Mouse (Mus musculus): ENCODE results near the gene Asb6.

Gene Asb6

DNA sequence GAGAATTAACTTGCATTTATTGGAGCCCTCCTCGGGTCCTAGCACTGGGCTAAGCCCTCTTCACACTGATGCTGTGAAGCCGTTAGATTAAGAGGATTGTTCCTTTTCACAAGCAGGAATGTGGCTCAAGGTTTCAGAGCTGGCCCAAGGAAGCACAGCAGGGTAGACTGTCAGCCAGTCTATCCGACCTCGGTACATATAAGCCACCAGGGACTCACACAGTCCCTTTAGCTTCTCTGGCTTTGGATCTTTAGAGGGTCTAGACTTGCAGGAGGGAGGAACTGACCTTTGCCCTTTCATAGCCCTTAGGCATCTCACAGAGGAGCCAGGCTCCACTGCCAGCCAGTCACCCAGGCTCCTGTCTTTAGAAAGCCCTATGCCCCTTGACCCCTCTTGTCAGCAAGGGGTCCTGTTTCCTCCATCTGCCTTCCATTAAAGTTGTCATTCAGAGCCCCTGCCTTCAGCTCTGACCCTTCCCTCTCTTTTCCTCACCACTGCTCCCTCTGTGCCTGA is at the start of gene Asb6:
Gene Asb6, minus strand, starts transcription at position 51 of the 513 bp plus-strand sequence.
- DNase-seq: no peak

- no peak for DNase-seq
These were observed 49.3 kb upstream of the Asb6 start for GRCm38 (mm10) chr2:30879481-30879880.

- no peak for DNase-seq
These were observed 45.7 kb upstream of the Asb6 start for GRCm38 (mm10) chr2:30875621-30876432.

DNA sequence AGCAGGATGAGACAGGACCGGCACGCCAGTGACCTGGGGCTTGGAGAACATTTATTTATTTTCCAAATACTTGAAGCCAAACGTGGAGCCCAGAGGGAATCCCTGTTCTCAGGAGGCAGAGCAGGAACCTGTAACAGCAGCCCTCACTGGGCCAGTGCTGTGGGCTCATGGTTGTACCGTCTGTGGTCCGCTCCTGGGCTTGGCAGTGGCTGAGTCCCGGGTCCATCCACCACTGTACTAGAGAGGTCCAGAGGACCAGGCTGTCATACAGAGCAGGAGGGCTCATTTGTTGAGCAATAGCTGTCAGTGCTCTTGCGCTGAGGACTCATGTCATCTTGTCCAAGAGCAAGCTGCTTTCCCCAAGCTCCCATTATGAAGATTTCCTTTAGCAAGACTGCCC is 45.0 kb upstream of the Asb6 start:
- DNase-seq: no peak

DNA sequence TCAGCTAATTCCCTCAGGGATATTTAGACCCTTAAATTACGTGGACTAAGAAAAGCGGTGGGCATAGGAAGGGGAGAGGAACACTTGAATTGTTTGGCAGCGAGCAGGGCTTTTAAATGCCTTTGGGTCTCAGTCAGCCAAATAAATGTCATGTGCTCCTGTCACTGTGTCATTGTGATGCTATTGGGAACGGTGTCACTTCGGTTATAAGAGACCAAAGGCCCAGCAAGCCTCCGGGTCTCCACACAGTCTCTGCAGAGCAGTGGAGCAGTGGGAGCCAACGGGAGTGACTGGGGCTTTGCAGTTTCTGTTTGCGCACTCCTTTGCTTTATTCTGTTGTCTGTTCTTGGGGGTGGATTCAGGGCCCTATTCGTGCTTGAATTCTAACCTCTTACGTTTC is 44.3 kb upstream of the Asb6 start:
- no peak for DNase-seq

DNA sequence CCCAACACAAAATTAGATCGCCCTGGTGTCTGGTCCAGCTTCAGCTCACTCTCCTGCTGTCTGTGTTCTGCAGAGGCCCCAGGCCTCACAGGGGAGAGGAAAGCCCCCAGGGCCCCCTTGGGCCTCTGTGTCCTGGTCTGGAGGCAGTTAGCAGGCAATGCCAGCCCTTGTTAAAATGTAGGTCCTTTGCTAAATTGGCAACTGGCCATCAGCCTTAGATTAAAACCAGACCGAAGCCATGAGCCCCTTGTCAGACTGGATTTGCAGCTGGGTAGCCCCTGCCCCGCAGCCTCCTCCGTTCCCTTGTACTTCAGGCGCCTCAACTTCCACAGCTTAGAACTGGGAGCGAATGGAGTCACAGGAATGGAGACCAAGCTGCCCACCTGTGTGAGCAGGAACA is 42.5 kb upstream of the Asb6 start:
- no peak for DNase-seq

DNA sequence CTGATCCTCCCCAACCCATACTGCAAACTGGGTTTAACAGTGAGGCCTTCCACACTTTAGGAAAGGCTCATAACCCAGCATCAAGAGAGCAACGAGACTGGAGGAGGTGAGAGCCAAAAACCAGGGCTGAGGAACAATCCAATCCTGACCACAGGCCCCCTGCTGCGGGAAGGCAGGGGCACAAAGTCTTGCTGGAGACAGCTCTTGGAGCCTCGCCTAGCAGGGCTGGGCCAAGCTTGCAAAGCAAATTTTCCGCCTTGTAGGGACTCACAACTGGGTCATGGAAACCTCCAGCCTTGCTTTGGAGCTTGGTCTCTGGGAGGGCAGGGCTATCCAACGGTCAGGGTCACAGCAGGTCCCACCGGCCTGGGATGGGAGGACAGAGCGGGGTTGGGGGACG is 40.7 kb upstream of the Asb6 start:
- DNase-seq: peak; percentile 24 to 68

GRCm38 (mm10) chr2:30865426-30865825 is 35.3 kb upstream of the Asb6 start:
- DNase-seq: no peak

DNA sequence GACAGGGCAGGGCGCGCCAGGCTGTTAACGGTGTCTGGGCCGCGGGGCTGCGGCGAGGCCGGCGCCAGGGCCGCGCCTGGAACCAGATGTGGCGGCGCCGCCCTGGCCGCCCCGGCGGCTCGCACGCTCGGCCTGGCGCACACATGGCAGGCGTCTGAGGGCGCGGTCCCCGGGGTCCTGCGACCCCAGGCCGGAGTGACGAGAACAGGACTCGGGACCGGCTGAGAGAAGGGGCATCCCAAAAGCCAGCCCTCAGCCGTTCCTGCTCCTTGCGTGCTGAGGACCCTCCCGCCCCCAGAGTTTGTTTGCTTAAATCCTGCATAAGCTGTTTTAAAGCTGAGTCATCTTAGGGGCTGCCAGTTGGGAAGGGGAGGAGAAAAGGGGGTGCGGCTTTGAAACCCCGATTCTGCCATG is 34.8 kb upstream of the Asb6 start:
- DNase-seq: peak; percentile 18 to 38

DNA sequence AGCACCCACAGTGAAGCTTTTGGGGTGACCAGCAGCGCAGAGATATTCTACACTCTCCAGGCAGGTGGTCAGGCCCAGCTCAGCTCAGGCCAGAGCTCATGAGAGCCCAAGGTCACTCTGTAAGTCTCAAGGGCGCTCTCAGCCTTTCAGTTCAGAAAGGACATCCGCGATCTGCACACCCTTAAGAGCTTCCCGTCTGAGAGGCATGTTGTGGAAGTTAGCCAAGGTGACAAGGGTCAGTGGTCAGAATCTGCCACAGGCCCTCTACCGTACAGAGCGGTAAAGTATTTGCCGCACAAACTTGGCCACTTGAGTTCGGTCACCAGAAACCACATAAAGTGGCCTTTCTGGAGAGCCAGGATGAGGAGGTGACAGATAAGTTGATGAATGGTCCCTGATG is 33.4 kb upstream of the Asb6 start:
- DNase-seq: no peak

DNA sequence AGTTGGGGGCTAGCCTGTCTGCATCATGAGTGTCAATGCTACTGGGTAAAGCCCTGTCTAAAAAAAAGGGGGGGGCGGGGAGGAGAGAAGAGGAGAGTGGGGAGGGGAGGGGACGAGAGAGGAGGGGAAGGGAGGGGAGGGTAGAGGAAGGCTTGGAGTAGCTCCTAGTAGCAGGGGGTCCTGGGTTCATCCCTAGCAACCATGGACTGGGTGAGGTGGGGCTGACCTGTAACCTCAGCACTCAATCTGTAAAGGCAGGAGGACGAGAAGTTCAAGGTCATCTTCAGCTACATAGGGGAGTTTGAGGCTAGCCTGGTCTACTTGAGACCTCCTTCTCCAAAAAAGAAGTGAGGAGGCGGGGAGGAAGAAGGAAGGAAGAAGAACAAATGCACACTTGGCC is 31.9 kb upstream of the Asb6 start:
- DNase-seq: no peak

GRCm38 (mm10) chr2:30859782-30860181 is 29.6 kb upstream of the Asb6 start:
- DNase-seq: no peak

DNA sequence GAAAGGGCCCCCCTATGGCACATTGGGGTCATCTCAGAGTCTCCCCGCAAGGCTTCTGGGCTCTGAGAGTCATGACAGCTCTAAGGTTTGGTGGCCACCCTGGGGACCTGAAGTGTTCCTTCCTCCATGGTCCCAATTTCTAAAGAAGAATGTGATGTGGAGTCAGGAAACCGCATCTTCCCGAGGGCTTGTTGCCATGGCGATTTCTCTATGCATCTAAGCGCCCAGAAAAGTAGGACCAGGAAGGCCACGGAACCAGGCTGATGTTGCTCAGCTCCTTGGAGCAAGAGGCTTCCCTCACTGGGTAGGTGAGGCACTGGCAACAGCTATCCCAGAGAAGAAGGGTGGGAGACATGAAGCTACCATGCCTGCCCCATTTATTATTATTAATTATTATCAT is 26.9 kb upstream of the Asb6 start:
- no peak for DNase-seq

DNA sequence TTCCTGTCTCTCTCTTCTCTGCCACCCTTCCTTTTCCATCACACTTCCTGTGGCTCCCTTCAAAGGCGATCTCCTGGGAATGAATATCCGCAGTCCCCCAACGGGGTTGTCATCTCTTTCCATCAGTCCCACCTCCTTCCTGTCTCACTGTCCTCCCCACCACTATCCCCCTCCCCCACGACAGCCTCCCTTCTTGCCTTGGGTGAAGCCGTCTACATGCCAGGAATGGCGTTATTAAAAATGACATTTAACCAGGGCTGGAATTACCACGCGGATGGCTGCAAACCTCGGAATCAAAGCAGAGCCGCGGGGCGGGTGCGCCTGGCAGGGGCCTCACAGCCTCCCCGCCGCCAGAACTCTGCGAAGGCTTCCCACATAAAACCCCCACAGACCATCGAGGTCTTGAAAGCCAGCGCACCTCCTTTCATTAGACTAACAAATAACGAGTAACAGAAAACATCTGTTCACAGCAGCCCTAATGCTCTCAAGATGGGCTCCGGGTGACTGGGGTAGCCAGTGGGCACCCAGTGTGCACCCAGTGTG is 22.7 kb upstream of the Asb6 start:
- DNase-seq: peak; percentile 25 to 38

GRCm38 (mm10) chr2:30850581-30850980 is 20.4 kb upstream of the Asb6 start:
- DNase-seq: peak in 1 of 2 experiments; percentile 69

- no peak for DNase-seq
These were observed 18.1 kb upstream of the Asb6 start for GRCm38 (mm10) chr2:30848184-30848583.

- no peak for DNase-seq
These were observed 16.6 kb upstream of the Asb6 start for GRCm38 (mm10) chr2:30846723-30847122.

DNA sequence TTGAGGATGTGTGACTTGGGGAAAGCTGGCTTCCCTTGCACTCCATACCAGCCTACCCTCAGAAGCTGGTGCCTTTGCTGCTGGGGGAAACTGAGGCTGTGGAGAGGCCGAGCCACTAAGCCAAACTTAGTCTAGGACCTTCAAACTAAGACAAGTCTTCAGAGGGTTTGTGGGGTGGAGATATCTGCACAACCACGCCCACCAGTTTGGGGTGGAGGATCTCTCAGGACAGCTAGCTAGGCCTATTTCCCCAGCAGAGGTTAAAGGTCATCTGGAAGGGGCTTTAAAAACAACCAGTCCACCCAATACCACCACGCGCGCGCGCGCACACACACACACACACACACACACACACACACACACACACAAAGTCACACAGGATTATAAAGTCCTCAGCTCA is 16.1 kb upstream of the Asb6 start:
- no peak for DNase-seq

GRCm38 (mm10) chr2:30845152-30846070 is 15.3 kb upstream of the Asb6 start:
- DNase-seq: peak; percentile 39 to 67

DNA sequence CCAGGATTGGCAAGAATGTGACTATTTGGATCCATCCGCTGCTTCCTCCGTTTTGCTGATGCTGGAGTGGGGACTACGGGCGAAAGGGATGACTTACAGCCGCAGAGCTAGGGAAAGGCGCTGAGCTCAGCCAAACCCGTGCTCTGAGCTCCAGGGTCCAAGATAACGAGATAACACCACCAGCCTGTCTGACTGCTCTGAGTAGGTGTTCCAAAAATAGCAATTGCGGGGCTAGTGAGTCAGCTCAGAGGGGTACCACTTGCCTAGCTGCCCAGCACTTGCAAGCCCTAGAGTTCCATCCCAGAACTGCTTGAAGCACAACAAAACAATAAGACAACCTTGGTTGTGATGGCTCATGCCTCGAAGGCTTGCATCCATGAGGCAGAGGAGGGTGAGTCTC is 12.5 kb upstream of the Asb6 start:
- DNase-seq: no peak

DNA sequence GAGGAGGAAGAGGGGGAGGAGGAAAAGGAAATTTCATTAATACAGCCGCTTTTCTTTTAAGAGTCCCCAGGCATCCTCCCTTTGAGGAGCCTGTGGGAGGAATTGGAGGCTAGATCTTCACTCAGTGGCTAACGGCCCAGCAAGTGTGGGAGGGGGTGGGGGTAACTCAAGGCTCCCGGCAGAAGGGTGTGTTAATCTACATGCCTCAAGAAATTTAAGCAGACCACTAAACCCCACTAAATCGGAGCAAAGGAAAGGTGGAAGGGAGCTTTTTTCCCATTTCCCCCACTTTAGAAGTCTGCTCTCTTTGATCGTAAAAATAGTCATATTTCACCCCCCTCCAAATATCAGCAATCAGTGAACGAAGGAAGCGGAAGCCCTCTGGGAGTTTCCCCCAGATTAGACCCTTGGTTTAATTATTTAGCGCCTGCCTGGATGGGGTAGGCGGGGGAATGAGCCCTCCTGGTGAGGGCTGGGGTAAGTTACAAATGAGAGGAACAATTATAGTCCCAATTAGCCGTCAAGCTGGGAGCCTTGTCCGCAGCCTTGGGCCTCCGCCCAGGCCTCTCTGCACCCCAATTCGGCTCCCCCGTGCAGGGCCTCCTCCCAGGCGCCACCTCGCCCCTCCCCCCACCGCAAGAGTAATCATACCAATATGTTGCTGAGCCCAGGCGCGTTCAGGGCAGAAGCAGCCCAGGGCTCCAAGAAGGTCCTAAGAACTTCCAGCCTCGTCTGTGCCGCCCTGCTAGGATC is 6.3 kb upstream of the Asb6 start:
- DNase-seq: no peak

GRCm38 (mm10) chr2:30834373-30835022 is 4.4 kb upstream of the Asb6 start, which contains the start of gene Prrx2:
Prrx2 (plus strand) TSS chr2:30834972.
- DNase-seq: no peak
